Mouse (Mus musculus) liver, adult 2 months (tissue): ENCODE measurements around the gene Nell2.

ENCODE experiments used
- CTCF ChIP-seq: fragments of 200-500 bp; IDR thresholded peaks from 2 replicates; pipeline ENCODE4 v1.5.1; 2011; ENCODE audit warnings: low read depth, low read length, control low read depth
- POLR2A ChIP-seq: fragments of 200-500 bp; IDR thresholded peaks from 2 replicates; pipeline ENCODE4 v1.6.1; 2011; ENCODE audit warnings: low read length, control low read depth; ENCODE audit not compliant: insufficient read depth; ENCODE audit errors: extremely low read depth

DNA sequence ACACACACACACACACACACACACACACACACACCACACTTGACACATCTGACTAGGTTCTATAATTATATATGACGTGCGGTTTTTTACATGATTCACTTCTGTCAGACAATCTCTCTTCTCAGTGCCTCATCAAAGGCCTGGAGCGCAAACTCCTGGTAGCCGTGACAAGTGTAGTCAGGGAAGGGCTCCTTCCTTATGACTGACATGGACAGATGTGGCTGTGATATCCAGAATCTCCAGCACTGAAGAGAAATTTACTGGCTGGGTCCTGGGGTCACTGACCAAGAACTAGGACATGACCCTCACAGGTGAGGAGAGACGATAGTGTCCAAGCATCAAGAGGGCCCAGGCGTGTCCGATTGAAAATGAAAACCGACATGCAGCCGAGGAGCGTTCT lies 160.2 kb downstream of the Nell2 start:
- TF ChIP-seq POLR2A (no peak), CTCF (no peak)
